Mouse (Mus musculus) heart, postnatal 10 days (tissue): ENCODE results near the gene Grap. TPM values are rescaled to one million over a fixed set of nuclear protein-coding genes. Genes with fewer than 3 reads are reported as not detected.

Experiments
- DNase-seq, 2 experiments: peaks; one replicate each; pipeline ENCODE4 v3.0.0; 2021
- intact Hi-C: fragments of 180-260 bp; cut with DNase I; formaldehyde crosslinking; loops from one replicate; pipeline ENCODE4 v1.15.1; 2025
- total RNA-seq, 2 experiments: library from RNA; stranded (reverse); gene quantifications; 2 replicates each; pipeline ENCODE4 v1.2.3; 2021

Grap gene
- total RNA-seq, 2 experiments from 2014 or later, result 13.4 to 14.4 TPM

GRCm38 (mm10) chr11:61715130-61715529 lies 62.1 kb downstream of the Grap start:
- intact Hi-C loops, result loop anchor here (2.0 to 5.0 kb wide), 3 partner anchors 86 to 368 kb away; no protein-coding TSS in a partner anchor
- DNase-seq, result no peak

- intact Hi-C loops, result loop anchor here (5.0 kb wide), 1 partner anchor 371 kb away; no protein-coding TSS in a partner anchor
- no peak for DNase-seq
Measured at GRCm38 (mm10) chr11:61717990-61718389, 64.9 kb downstream of the Grap start.

- no peak for DNase-seq
- intact Hi-C loops, result loop anchor here (5.0 kb wide), 1 partner anchor 372 kb away; no protein-coding TSS in a partner anchor
Measured at GRCm38 (mm10) chr11:61719387-61719786, 66.3 kb downstream of the Grap start.

GRCm38 (mm10) chr11:61719826-61720225 lies 66.8 kb downstream of the Grap start:
- intact Hi-C loops, result loop anchor here (5.0 kb wide), 1 partner anchor 373 kb away; no protein-coding TSS in a partner anchor
- no peak for DNase-seq

GRCm38 (mm10) chr11:61720636-61721035 lies 67.6 kb downstream of the Grap start, which contains the start of gene Slc5a10:
TSS of gene Slc5a10 (minus strand) at chr11:61720826.
- intact Hi-C loops, result no loop called here
- no peak for DNase-seq

- intact Hi-C loops, result no loop called here
- no peak for DNase-seq
Measured at GRCm38 (mm10) chr11:61722077-61722476, 69.0 kb downstream of the Grap start.

Other genes starting within 250 kb of the Grap start
- under 1 TPM; 0.19 to 0.27 TPM for gene Rnf112, start 199.1 kb upstream of the Grap start, total RNA-seq
- 100 to 1,000 TPM; 112 to 142 TPM for gene Mfap4, start 167.8 kb upstream of the Grap start, total RNA-seq
- 10 to 100 TPM; 11.7 to 12.0 TPM for gene Mapk7, start 158.9 kb upstream of the Grap start, total RNA-seq
- 10 to 100 TPM; 10.2 to 10.3 TPM for gene B9d1, start 148.1 kb upstream of the Grap start, total RNA-seq
- 10 to 100 TPM; 36.5 to 37.4 TPM for gene Epn2, start 73.6 kb upstream of the Grap start, total RNA-seq
- gene Fam83g, start 30.8 kb downstream of the Grap start, total RNA-seq, result under 1 TPM; 0.12 to 0.29 TPM
- not detected for gene Slc5a10, start 67.6 kb downstream of the Grap start, total RNA-seq
- gene Prpsap2, start 108.8 kb downstream of the Grap start, total RNA-seq, result 1 to 10 TPM; 8.5 to 9.6 TPM
- gene Ulk2, start 201.8 kb downstream of the Grap start, total RNA-seq, result 10 to 100 TPM; 42.9 to 48.4 TPM